In the genomic region with DNA sequence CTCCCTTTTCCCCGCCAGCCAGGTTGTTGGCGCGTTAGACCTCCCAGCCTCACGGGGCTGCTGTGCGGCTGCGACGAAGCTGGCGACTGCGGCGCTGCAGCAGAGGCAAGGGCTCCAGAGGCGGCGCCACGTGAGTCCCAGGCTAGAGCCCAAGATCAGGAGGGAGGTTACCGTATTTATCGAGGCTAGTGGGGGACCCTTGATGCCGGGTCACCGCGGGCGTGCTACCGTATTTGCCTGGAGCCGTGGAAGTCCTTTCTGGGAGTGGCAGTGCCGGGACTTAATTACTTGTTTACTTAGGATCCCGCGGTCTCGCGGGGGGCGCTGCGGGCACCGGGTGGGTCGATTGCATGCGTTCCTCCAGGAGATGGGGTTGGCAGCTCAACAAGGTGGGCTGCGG, we compare ENCODE assay signal across 9 mouse cellular contexts. TPM values are rescaled to one million over a fixed set of nuclear protein-coding genes. Genes with fewer than 3 reads are reported as not detected.
DNase-seq lines count a peak whose midpoint lies in the region; ATAC-seq lines count a peak whose summit lies in the region.
"Had no signal": no experiment of that assay in that cellular context is flagged by ENCODE, and none has a peak within 500 bp of the region (broad histone marks: within the 10 kb centered on the region; RNA-seq: fewer than 3 reads in every experiment).

No protein-coding gene starts in this region.

- H3K27me3 ChIP-seq in intestine, embryonic 16.5 days (replicated peaks; ENCODE audit: control insufficient read depth, insufficient read depth, low read length) = peaks cover 19% of the 10 kb centered on the region
- peaks cover 58% of the 10 kb centered on the region for H3K27me3 ChIP-seq in midbrain, embryonic 12.5 days
- H3K27me3 ChIP-seq in stomach, embryonic 16.5 days (ENCODE audit: control insufficient read depth, insufficient read depth, low read length) = peaks cover 40% of the 10 kb centered on the region

- H3K27ac ChIP-seq in intestine, embryonic 16.5 days (ENCODE audit: low read length) = no peak overlapping the region
- no peak overlapping the region for H3K27ac ChIP-seq in midbrain, embryonic 12.5 days (replicated peaks)
- no peak overlapping the region for H3K27ac ChIP-seq in stomach, embryonic 16.5 days (ENCODE audit: low read length)

- H3K9ac ChIP-seq in intestine, embryonic 16.5 days (ENCODE audit: low read depth, low read length) = peak overlapping the region; percentile 70
- peak overlapping the region; percentile 40 for H3K9ac ChIP-seq in midbrain, embryonic 12.5 days (replicated peaks)
- H3K9ac ChIP-seq in stomach, embryonic 16.5 days (ENCODE audit: low read length) = peak overlapping the region; percentile 64

- H3K36me3 ChIP-seq in intestine, embryonic 16.5 days (ENCODE audit: control insufficient read depth, insufficient read depth, low read length) = no peaks in the 10 kb centered on the region
- no peaks in the 10 kb centered on the region for H3K36me3 ChIP-seq in midbrain, embryonic 12.5 days
- no peaks in the 10 kb centered on the region for H3K36me3 ChIP-seq in stomach, embryonic 16.5 days (ENCODE audit: control insufficient read depth, insufficient read depth, low read length)
- H3K36me3 ChIP-seq: G1E had no signal

- H3K4me1 ChIP-seq in intestine, embryonic 16.5 days (ENCODE audit: control insufficient read depth, insufficient read depth, low read length) = peaks cover 17% of the 10 kb centered on the region
- H3K4me1 ChIP-seq in midbrain, embryonic 12.5 days = peaks cover 20% of the 10 kb centered on the region
- peaks cover 11% of the 10 kb centered on the region for H3K4me1 ChIP-seq in stomach, embryonic 16.5 days (ENCODE audit: control insufficient read depth, insufficient read depth, low read length)

- peak; percentile 40 for DNase-seq in ovary, adult 18-20 months (ENCODE audit: low spot score)
- no peak for DNase-seq in ovary, postnatal 10 days (ENCODE audit: low spot score)
- DNase-seq in embryo, embryonic 11 days = peak; percentile 85
- DNase-seq in heart, adult 11 months = peak; percentile 97
- peak; percentile 68 to 81 for DNase-seq in left cerebral cortex, postnatal 36 days (ENCODE audit: low spot score in 2 of 2)

- H3K4me3 ChIP-seq in intestine, embryonic 16.5 days (ENCODE audit: low read length) = peak overlapping the region; percentile 56
- peak overlapping the region; percentile 44 for H3K4me3 ChIP-seq in midbrain, embryonic 12.5 days
- peak overlapping the region; percentile 51 for H3K4me3 ChIP-seq in stomach, embryonic 16.5 days (replicated peaks; ENCODE audit: low read length)

- peak; percentile 54 for ATAC-seq in intestine, embryonic 16.5 days
- peak; percentile 41 for ATAC-seq in midbrain, embryonic 12.5 days (ENCODE audit: low FRiP score, low read depth)
- no peak for ATAC-seq in stomach, embryonic 16.5 days (ENCODE audit: insufficient read depth, low FRiP score)

- under 1% methylated on average over 32 of the region's 32 CpGs for WGBS in intestine, embryonic 16.5 days
- WGBS in midbrain, embryonic 12.5 days = under 1% methylated on average over 32 of the region's 32 CpGs
- under 1% methylated on average over 32 of the region's 32 CpGs for WGBS in stomach, embryonic 16.5 days

- no peaks in the 10 kb centered on the region for H3K9me3 ChIP-seq in intestine, embryonic 16.5 days (ENCODE audit: control insufficient read depth, low read length)
- no peaks in the 10 kb centered on the region for H3K9me3 ChIP-seq in midbrain, embryonic 12.5 days
- H3K9me3 ChIP-seq in stomach, embryonic 16.5 days (replicated peaks; ENCODE audit: control insufficient read depth, low read length) = no peaks in the 10 kb centered on the region
- H3K9me3 ChIP-seq: G1E had no signal

- intact Hi-C loops in left cerebral cortex, postnatal 36 days (cut with DNase I) = loop anchor here (5.0 kb wide), 2 partner anchors 35 to 75 kb away; partner anchors contain the start of genes Gm44965, Lrrc61 and Repin1

- H3K4me2 ChIP-seq in intestine, embryonic 16.5 days (ENCODE audit: low read depth, low read length) = peak overlapping the region; percentile 88
- peak overlapping the region; percentile 71 for H3K4me2 ChIP-seq in midbrain, embryonic 12.5 days (replicated peaks)
- H3K4me2 ChIP-seq in stomach, embryonic 16.5 days (ENCODE audit: low read depth, low read length) = peak overlapping the region; percentile 96

RNA-seq across cellular contexts. Expression of gene AI854703, which starts 0.4 kb away (rescaled TPM):
- polyA plus RNA-seq in intestine, embryonic 16.5 days (2015; fragmentation: Nextera tagmentation; extraction: Ambion mirVana) = 0.95 and 1.1 TPM in 2 replicates
- 10 to 100 TPM; 15.9 to 18.0 TPM for total RNA-seq in left cerebral cortex, postnatal 36 days (2021)
- 1.4 and 1.5 TPM in 2 replicates for polyA plus RNA-seq in midbrain, embryonic 12.5 days (2016; fragmentation: Nextera tagmentation; extraction: Ambion mirVana)
- 1.1 and 1.3 TPM in 2 replicates for polyA plus RNA-seq in stomach, embryonic 16.5 days (2015; fragmentation: Nextera tagmentation; extraction: Ambion mirVana)
- polyA plus RNA-seq: G1E had no signal

RNA-seq across cellular contexts. Expression of gene Gimap8, which starts 20.1 kb away (rescaled TPM):
- polyA plus RNA-seq in intestine, embryonic 16.5 days (2015; fragmentation: Nextera tagmentation; extraction: Ambion mirVana) = 1.7 TPM in 2 replicates
- total RNA-seq in left cerebral cortex, postnatal 36 days (2021) = under 1 TPM; 0.74 to 0.95 TPM
- polyA plus RNA-seq in midbrain, embryonic 12.5 days (2016; fragmentation: Nextera tagmentation; extraction: Ambion mirVana) = 0.45 and 0.77 TPM in 2 replicates
- 1.6 and 1.8 TPM in 2 replicates for polyA plus RNA-seq in stomach, embryonic 16.5 days (2015; fragmentation: Nextera tagmentation; extraction: Ambion mirVana)
- polyA plus RNA-seq: G1E had no signal

RNA-seq across cellular contexts. Expression of gene Zfp775, which starts 25.1 kb away (rescaled TPM):
- polyA plus RNA-seq in intestine, embryonic 16.5 days (2015; fragmentation: Nextera tagmentation; extraction: Ambion mirVana) = 5.2 and 6.1 TPM in 2 replicates
- total RNA-seq in left cerebral cortex, postnatal 36 days (2021) = 1 to 10 TPM; 6.6 to 7.6 TPM
- 13.3 and 15.7 TPM in 2 replicates for polyA plus RNA-seq in midbrain, embryonic 12.5 days (2016; fragmentation: Nextera tagmentation; extraction: Ambion mirVana)
- polyA plus RNA-seq in stomach, embryonic 16.5 days (2015; fragmentation: Nextera tagmentation; extraction: Ambion mirVana) = 5.2 and 5.9 TPM in 2 replicates
- polyA plus RNA-seq: G1E had no signal

RNA-seq across cellular contexts. Expression of gene Gm44965, which starts 33.2 kb away (rescaled TPM):
- polyA plus RNA-seq in intestine, embryonic 16.5 days (2015; fragmentation: Nextera tagmentation; extraction: Ambion mirVana) = not detected in 2 replicates
- not detected for total RNA-seq in left cerebral cortex, postnatal 36 days (2021)
- 0.65 TPM in 1 of 2 replicates, not detected in the other for polyA plus RNA-seq in midbrain, embryonic 12.5 days (2016; fragmentation: Nextera tagmentation; extraction: Ambion mirVana)
- 0.70 and 1.8 TPM in 2 replicates for polyA plus RNA-seq in stomach, embryonic 16.5 days (2015; fragmentation: Nextera tagmentation; extraction: Ambion mirVana)
- total RNA-seq: G1E had no signal
- polyA plus RNA-seq: G1E had no signal

RNA-seq across cellular contexts. Expression of gene Repin1, which starts 33.3 kb away (rescaled TPM):
- polyA plus RNA-seq in intestine, embryonic 16.5 days (2015; fragmentation: Nextera tagmentation; extraction: Ambion mirVana) = 22.1 and 22.4 TPM in 2 replicates
- 10 to 100 TPM; 51.8 to 59.8 TPM for total RNA-seq in left cerebral cortex, postnatal 36 days (2021)
- 50.1 and 54.1 TPM in 2 replicates for polyA plus RNA-seq in midbrain, embryonic 12.5 days (2016; fragmentation: Nextera tagmentation; extraction: Ambion mirVana)
- polyA plus RNA-seq in stomach, embryonic 16.5 days (2015; fragmentation: Nextera tagmentation; extraction: Ambion mirVana) = 25.7 and 28.0 TPM in 2 replicates
- polyA plus RNA-seq: G1E had no signal
